Mouse (Mus musculus): ENCODE results near the gene Cep350.

GRCm38 (mm10) chr1:155994524-155994923 is 21.5 kb upstream of the Cep350 start:
- TF ChIP-seq CTCF (IDR thresholded peaks at IDR 0.05) (no peak), EP300 (IDR thresholded peaks at IDR 0.05) (no peak)

All from lung, postnatal 0 days (tissue).